Mouse (Mus musculus) ES-E14 (cell line): ENCODE measurements at regions not wholly inside any gene's neighbourhood (a gene's known extent, or its start where the extent isn't known, plus 50 kb on each side); places are given as distances from the start of the nearest gene placed in this dataset.

Source experiments
- CHD2 ChIP-seq: IDR thresholded peaks from 2 replicates; pipeline ENCODE4 v1.6.1; 2014; ENCODE audit warnings: mild to moderate bottlenecking, low read depth, low read length, inconsistent platforms
- MAFK ChIP-seq: IDR thresholded peaks from 2 replicates; pipeline ENCODE4 v1.6.1; 2014; ENCODE audit warnings: mild to moderate bottlenecking, low read depth, low read length, inconsistent platforms; ENCODE audit not compliant: insufficient read depth
- ZC3H11A ChIP-seq: IDR thresholded peaks from 2 replicates; pipeline ENCODE4 v1.6.1; 2012; ENCODE audit warnings: low read depth, mild to moderate bottlenecking, inconsistent platforms, low read length, borderline replicate concordance
- ZNF384 ChIP-seq: IDR thresholded peaks from 2 replicates; pipeline ENCODE4 v1.6.1; 2012; ENCODE audit warnings: low read depth, low read length, inconsistent platforms

- no peak for TF ChIP-seq ZNF384
- TF ChIP-seq CHD2 = no peak
- TF ChIP-seq MAFK = no peak
- no peak for TF ChIP-seq ZC3H11A
Observed at GRCm38 (mm10) chr5:119186611-119187010, 483.9 kb upstream of the Tbx3 start.
